Mouse (Mus musculus): ENCODE results near the gene Aff1.

DNA sequence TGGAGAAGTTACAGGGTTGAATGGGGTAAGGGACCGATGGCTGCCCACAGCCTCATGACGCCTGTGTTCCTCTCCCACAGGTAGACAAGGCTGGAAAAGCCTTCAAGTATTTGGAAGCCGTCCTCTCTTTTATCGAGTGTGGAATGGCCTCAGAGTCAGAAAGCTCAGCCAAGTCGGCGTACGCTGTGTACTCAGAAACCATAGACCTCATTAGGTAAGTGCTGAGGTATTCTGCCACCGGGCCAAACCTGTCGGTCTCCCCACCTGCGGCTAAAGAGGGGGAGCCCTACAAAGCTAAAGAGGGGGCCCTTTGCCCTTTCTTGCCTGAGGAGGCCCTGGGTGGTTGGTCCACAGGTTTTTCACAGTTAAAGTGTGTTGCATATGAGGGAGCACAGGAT lies 154.0 kb downstream of the Aff1 start:
- TF ChIP-seq GATA1 (IDR thresholded peaks at IDR 0.05; ENCODE audit: low read length) (no peak), TAL1 (IDR thresholded peaks at IDR 0.05; ENCODE audit: low read length) (no peak)
